Mouse (Mus musculus): Measurements from ENCODE around the gene Hoxb5.

DNA sequence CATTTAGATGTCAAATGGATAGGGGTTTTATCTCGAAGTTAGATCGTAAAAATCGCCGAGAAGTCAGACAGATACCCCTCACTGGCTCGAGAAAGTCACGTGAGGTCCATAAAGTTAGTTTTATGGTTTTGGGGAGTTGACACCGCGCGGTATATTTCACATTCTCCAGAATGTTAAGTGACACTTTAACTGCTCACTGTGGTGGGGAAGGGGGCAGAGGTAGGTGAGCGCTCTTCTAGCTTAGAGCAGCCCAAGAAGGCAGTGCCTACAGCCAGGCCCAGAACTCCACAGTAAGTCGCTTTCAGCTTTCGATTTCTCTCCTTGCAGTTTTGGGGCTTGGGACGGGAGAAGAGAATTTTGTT lies 3.8 kb downstream of the Hoxb5 start:
- no peak for TF ChIP-seq CTCF (IDR thresholded peaks at IDR 0.05; ENCODE audit: borderline replicate concordance, control insufficient read depth, extremely low read depth, insufficient read depth, low read length, poor library complexity)
- no peak for TF ChIP-seq POLR2A (IDR thresholded peaks at IDR 0.05; ENCODE audit: control insufficient read depth, extremely low read depth, insufficient read depth, low read length, poor library complexity)
